Mouse (Mus musculus): ENCODE measurements around the gene Lyl1. TPM values are rescaled to one million over a fixed set of nuclear protein-coding genes. Genes with fewer than 3 reads are reported as not detected.

Gene Lyl1
- polyA plus RNA-seq, 1 experiment = 8.2 TPM

DNA sequence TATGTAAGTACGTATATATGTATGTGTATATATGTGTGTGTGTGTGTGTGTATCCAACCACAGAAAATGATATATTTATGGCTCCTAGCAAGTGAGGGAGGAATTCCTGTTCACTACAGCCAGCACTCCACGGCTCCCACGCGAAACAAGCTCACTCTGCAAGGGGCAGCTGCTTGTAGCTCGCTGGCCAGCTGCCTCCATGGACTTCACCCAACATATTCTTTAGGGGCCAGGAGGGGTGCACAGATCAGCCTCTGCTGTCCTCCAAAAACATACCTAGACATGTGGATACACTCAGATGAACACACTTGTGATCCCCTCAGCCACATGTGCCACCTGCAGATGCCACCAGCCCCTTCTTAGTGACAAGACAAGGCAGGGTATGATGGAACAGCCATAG lies 31.3 kb downstream of the Lyl1 start:
- no peaks in the 10 kb centered on the region for H3K27me3 ChIP-seq (ENCODE audit: control insufficient read depth, insufficient read depth, low read length)
- H3K36me3 ChIP-seq (ENCODE audit: control insufficient read depth, insufficient read depth, low read length) = no peaks in the 10 kb centered on the region; the same call in 1 of the 2 replicates
- no peak overlapping the region for H3K27ac ChIP-seq (ENCODE audit: insufficient read depth, low read depth, low read length)
- peaks cover 31% of the 10 kb centered on the region for H3K4me1 ChIP-seq (ENCODE audit: control insufficient read depth, insufficient read depth, insufficient read length, low read length)
- 41% methylated on average over 5 of the region's 5 CpGs for WGBS
- no peak overlapping the region for H3K4me3 ChIP-seq (ENCODE audit: low read depth, low read length)
- no peak for TF ChIP-seq CTCF (IDR thresholded peaks at IDR 0.05; ENCODE audit: extremely low read depth, insufficient read length, insufficient replicate concordance, low read depth, low read length)
- no peak for TF ChIP-seq POLR2A (IDR thresholded peaks at IDR 0.05; ENCODE audit: low read depth, low read length)

DNA sequence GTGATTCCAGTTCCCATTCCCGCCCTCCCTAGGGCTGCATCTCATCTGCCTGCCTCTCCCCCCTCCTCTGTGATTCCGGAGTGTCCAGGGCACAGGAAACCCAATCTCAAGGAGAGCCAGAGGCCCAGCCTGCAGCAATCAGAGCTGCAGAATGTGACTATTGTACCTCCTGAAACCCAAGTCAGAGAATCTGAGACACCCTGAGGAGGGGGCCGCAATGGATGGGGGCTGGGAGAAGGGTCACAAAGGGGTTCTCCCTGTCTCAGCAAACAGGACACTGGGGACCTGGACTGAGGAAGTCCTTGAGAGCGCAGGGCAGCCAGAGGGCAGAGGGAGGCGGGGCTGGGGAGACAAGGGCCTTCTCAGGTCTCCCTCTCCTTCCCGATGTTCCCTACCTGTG lies 31.7 kb downstream of the Lyl1 start:
- Histone ChIP-seq H3K27ac (ENCODE audit: insufficient read depth, low read depth, low read length) (no peak overlapping the region), H3K4me1 (ENCODE audit: control insufficient read depth, insufficient read depth, insufficient read length, low read length) (peaks cover 34% of the 10 kb centered on the region), H3K27me3 (ENCODE audit: control insufficient read depth, insufficient read depth, low read length) (no peaks in the 10 kb centered on the region), H3K36me3 (ENCODE audit: control insufficient read depth, insufficient read depth, low read length) (no peaks in the 10 kb centered on the region), H3K4me3 (ENCODE audit: low read depth, low read length) (no peak overlapping the region)
- 66% methylated on average over 6 of the region's 6 CpGs for WGBS
- TF ChIP-seq CTCF (IDR thresholded peaks at IDR 0.05; ENCODE audit: extremely low read depth, insufficient read length, insufficient replicate concordance, low read depth, low read length) = no peak
- no peak for TF ChIP-seq POLR2A (IDR thresholded peaks at IDR 0.05; ENCODE audit: low read depth, low read length)

DNA sequence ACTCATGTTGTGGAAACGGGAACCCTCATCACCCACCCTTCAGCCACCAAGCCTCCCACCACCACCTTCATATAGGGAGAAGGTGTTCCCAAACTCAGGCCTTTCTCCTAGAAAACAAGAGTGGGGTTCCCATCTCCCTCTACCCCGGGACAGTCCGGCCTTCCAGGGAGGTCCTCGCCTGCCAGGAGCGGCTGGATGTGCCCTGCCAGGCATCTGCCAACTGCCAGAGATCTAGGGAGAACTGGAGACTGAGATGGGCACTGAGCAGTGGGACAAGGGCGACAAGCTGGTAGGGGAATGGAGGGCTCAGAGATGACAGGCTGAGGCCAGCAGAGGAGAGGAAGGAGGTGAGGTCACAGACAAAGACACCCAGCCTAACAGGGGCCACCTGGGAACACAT lies 32.7 kb downstream of the Lyl1 start:
- Histone ChIP-seq H3K4me3 (ENCODE audit: low read depth, low read length) (no peak overlapping the region), H3K36me3 (ENCODE audit: control insufficient read depth, insufficient read depth, low read length) (no peaks in the 10 kb centered on the region), H3K27ac (ENCODE audit: insufficient read depth, low read depth, low read length) (no peak overlapping the region), H3K27me3 (ENCODE audit: control insufficient read depth, insufficient read depth, low read length) (no peaks in the 10 kb centered on the region), H3K4me1 (ENCODE audit: control insufficient read depth, insufficient read depth, insufficient read length, low read length) (peaks cover 34% of the 10 kb centered on the region)
- 92% methylated on average over 6 of the region's 6 CpGs for WGBS
- no peak for TF ChIP-seq CTCF (IDR thresholded peaks at IDR 0.05; ENCODE audit: extremely low read depth, insufficient read length, insufficient replicate concordance, low read depth, low read length)
- no peak for TF ChIP-seq POLR2A (IDR thresholded peaks at IDR 0.05; ENCODE audit: low read depth, low read length)

DNA sequence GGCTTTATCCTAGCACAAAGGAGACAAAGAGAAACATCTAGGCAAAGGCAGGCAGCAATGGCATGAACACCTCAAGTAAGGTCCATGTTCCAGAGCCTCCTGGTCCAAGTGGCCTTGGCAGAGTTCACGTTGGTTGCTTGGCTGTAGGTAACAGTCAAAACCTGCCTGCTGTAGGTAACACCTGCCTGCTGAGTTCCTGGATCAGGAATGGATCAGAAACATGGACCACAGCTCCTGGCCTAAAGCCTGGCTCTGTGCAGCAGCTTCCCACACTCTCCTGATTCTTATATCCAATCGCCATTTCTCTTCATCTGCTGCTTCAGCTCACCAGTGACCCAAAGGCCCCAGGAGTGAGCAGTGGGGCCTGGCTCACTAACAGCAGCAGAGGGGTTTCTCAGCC lies 33.4 kb downstream of the Lyl1 start:
- Histone ChIP-seq H3K4me1 (ENCODE audit: control insufficient read depth, insufficient read depth, insufficient read length, low read length) (peaks cover 34% of the 10 kb centered on the region), H3K27ac (ENCODE audit: insufficient read depth, low read depth, low read length) (no peak overlapping the region), H3K36me3 (ENCODE audit: control insufficient read depth, insufficient read depth, low read length) (no peaks in the 10 kb centered on the region), H3K27me3 (ENCODE audit: control insufficient read depth, insufficient read depth, low read length) (no peaks in the 10 kb centered on the region), H3K4me3 (ENCODE audit: low read depth, low read length) (no peak overlapping the region)
- 69% methylated on average over 2 of the region's 2 CpGs for WGBS
- TF ChIP-seq POLR2A (IDR thresholded peaks at IDR 0.05; ENCODE audit: low read depth, low read length) (no peak), CTCF (IDR thresholded peaks at IDR 0.05; ENCODE audit: extremely low read depth, insufficient read length, insufficient replicate concordance, low read depth, low read length) (no peak)

DNA sequence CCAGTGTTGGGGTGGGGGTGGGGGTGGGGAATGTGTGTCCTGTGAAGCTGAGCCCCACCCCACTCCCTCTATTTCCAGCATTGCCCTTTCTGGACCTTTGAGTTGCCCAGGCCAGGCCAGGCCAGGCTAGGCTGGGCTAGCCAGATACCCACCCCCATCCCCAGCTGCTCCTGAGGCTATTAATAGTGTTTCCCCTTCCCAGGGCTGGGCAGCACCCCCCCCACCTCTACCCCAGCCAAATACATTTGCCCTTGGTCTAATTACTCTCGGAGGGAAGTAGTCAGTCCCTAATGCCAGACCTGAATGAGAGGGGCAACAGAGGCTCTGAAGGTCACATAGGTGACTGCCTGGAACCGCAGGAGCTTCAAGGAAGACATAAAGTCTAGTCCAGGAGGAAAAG lies 34.3 kb downstream of the Lyl1 start:
- TF ChIP-seq POLR2A (IDR thresholded peaks at IDR 0.05; ENCODE audit: low read depth, low read length) = no peak
- TF ChIP-seq CTCF (IDR thresholded peaks at IDR 0.05; ENCODE audit: extremely low read depth, insufficient read length, insufficient replicate concordance, low read depth, low read length) = no peak
- no peak overlapping the region for H3K27ac ChIP-seq (ENCODE audit: insufficient read depth, low read depth, low read length)
- 71% methylated on average over 2 of the region's 2 CpGs for WGBS
- no peak overlapping the region for H3K4me3 ChIP-seq (ENCODE audit: low read depth, low read length)
- peaks cover 27% of the 10 kb centered on the region for H3K4me1 ChIP-seq (ENCODE audit: control insufficient read depth, insufficient read depth, insufficient read length, low read length)
- no peaks in the 10 kb centered on the region for H3K27me3 ChIP-seq (ENCODE audit: control insufficient read depth, insufficient read depth, low read length)
- no peaks in the 10 kb centered on the region for H3K36me3 ChIP-seq (ENCODE audit: control insufficient read depth, insufficient read depth, low read length)

DNA sequence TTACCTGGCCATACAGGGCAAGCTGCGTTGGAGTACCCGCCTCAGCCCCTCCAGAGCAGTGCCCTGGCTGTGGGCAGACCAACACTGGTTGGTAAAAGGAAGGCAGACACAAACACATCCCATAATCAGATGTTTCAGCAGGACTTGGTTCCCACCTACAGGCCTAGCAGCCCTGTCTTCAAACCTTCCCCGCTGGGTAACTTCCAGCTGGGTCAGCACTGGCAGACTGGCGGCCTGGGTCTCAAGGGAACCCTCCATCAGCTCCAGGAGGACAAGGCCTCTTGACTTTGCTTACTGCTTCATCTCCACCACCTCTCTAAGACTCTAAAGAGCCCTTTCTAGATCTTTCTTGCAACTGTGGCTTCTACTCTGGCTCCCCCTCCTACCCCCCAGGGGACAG lies 35.3 kb downstream of the Lyl1 start:
- no peak overlapping the region for H3K27ac ChIP-seq (ENCODE audit: insufficient read depth, low read depth, low read length)
- TF ChIP-seq CTCF (IDR thresholded peaks at IDR 0.05; ENCODE audit: extremely low read depth, insufficient read length, insufficient replicate concordance, low read depth, low read length) (no peak), POLR2A (IDR thresholded peaks at IDR 0.05; ENCODE audit: low read depth, low read length) (no peak)
- WGBS = 89% methylated on average over 4 of the region's 4 CpGs
- no peaks in the 10 kb centered on the region for H3K27me3 ChIP-seq (ENCODE audit: control insufficient read depth, insufficient read depth, low read length)
- H3K4me3 ChIP-seq (ENCODE audit: low read depth, low read length) = no peak overlapping the region
- H3K36me3 ChIP-seq (ENCODE audit: control insufficient read depth, insufficient read depth, low read length) = no peaks in the 10 kb centered on the region
- peaks cover 19% of the 10 kb centered on the region for H3K4me1 ChIP-seq (ENCODE audit: control insufficient read depth, insufficient read depth, insufficient read length, low read length)

DNA sequence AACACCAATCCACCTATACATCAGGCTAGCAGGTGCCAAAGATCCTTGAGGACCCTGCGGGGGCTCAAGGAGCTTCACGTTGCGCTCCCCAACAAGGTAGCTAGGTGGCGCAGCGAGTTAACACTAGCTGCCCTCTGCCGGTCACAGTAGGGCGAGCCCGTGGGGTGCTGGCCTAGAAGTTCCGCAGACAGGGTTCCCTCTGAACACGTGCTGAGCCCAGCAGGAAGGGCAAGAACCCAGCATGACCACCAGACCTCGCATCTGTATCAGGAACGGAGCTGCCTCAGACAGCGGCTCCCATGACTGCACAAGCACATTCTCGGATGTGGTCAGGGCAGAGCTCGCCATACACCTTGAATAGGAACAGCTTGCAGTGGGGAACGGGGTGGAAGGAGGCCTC lies 36.4 kb downstream of the Lyl1 start:
- Histone ChIP-seq H3K27me3 (ENCODE audit: control insufficient read depth, insufficient read depth, low read length) (no peaks in the 10 kb centered on the region), H3K4me3 (ENCODE audit: low read depth, low read length) (peak overlapping the region; percentile 7; the same call in 1 of the 2 replicates), H3K27ac (ENCODE audit: insufficient read depth, low read depth, low read length) (no peak overlapping the region), H3K36me3 (ENCODE audit: control insufficient read depth, insufficient read depth, low read length) (no peaks in the 10 kb centered on the region), H3K4me1 (ENCODE audit: control insufficient read depth, insufficient read depth, insufficient read length, low read length) (peaks cover 11% of the 10 kb centered on the region)
- TF ChIP-seq POLR2A (IDR thresholded peaks at IDR 0.05; ENCODE audit: low read depth, low read length) (no peak), CTCF (IDR thresholded peaks at IDR 0.05; ENCODE audit: extremely low read depth, insufficient read length, insufficient replicate concordance, low read depth, low read length) (peak; percentile 100)
- 10% methylated on average over 16 of the region's 16 CpGs for WGBS

DNA sequence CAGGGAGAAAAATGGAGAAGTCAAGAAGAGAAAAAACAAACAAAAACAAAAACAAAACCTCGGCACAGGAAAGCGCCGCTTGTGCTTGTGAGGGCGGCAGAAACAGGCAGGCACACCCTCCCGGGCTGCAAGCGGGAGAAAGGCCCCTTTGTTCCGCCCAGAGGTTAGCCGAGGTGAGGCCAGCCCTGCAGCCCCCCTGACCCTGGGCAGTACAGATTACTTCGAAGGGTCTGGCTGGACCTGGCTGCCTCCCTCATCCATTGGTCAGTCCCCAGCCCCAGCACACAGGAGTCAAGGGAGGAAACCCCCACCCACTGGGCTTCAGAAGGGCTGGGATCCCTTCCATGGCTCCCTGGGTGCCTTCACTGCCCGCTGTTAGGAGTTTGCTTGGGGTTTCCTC lies 37.0 kb downstream of the Lyl1 start:
- Histone ChIP-seq H3K4me1 (ENCODE audit: control insufficient read depth, insufficient read depth, insufficient read length, low read length) (peaks cover 11% of the 10 kb centered on the region), H3K27me3 (ENCODE audit: control insufficient read depth, insufficient read depth, low read length) (no peaks in the 10 kb centered on the region), H3K36me3 (ENCODE audit: control insufficient read depth, insufficient read depth, low read length) (no peaks in the 10 kb centered on the region), H3K4me3 (ENCODE audit: low read depth, low read length) (no peak overlapping the region), H3K27ac (ENCODE audit: insufficient read depth, low read depth, low read length) (no peak overlapping the region)
- no peak for TF ChIP-seq CTCF (IDR thresholded peaks at IDR 0.05; ENCODE audit: extremely low read depth, insufficient read length, insufficient replicate concordance, low read depth, low read length)
- no peak for TF ChIP-seq POLR2A (IDR thresholded peaks at IDR 0.05; ENCODE audit: low read depth, low read length)
- 67% methylated on average over 10 of the region's 10 CpGs for WGBS
